Comparison of ENCODE assay signal across 14 mouse cellular contexts in genomic region chr8:83418805-83419516, GRCm38 (mm10). TPM values are rescaled to one million over a fixed set of nuclear protein-coding genes. Genes with fewer than 3 reads are reported as not detected.
"Had no signal": no experiment of that assay in that cellular context is flagged by ENCODE, and none has a peak within 500 bp of the region (broad histone marks: within the 10 kb centered on the region; RNA-seq: fewer than 3 reads in every experiment).

No protein-coding gene starts in this region.

- H3K4me1 ChIP-seq: limb, embryonic 13.5 days; neural tube, embryonic 15.5 days had no signal

- H3K9ac ChIP-seq: limb, embryonic 13.5 days; midbrain, embryonic 13.5 days; neural tube, embryonic 15.5 days had no signal

- DNase-seq: kidney, adult 8-10 months; kidney, postnatal 25 days; left cerebral cortex, postnatal 4 days; right cerebral cortex, adult 18-20 months; right cerebral cortex, postnatal 25 days had no signal

- ATAC-seq: hindbrain, embryonic 16.5 days; inflammation-experienced regulatory T-cells, adult 6 months; intestine, postnatal 0 days; midbrain, embryonic 13.5 days had no signal

- H3K9me3 ChIP-seq: limb, embryonic 13.5 days; midbrain, embryonic 13.5 days; neural tube, embryonic 15.5 days had no signal

- H3K36me3 ChIP-seq: limb, embryonic 13.5 days; midbrain, embryonic 13.5 days had no signal

- H3K27ac ChIP-seq: layer of hippocampus, adult 2 months; limb, embryonic 13.5 days; midbrain, embryonic 13.5 days; neural tube, embryonic 15.5 days had no signal

- H3K27me3 ChIP-seq: limb, embryonic 13.5 days; midbrain, embryonic 13.5 days; neural tube, embryonic 15.5 days had no signal

- H3K4me2 ChIP-seq: limb, embryonic 13.5 days; liver, embryonic 11.5 days; midbrain, embryonic 13.5 days; neural tube, embryonic 15.5 days had no signal

- H3K4me3 ChIP-seq: layer of hippocampus, adult 2 months; limb, embryonic 13.5 days; midbrain, embryonic 13.5 days; neural tube, embryonic 15.5 days had no signal

RNA-seq across cellular contexts. Expression of gene Clgn, which starts 29.3 kb away (rescaled TPM):
- polyA plus RNA-seq: small intestine, adult 2 months had no signal
